Mouse (Mus musculus): ENCODE results near the gene Gmcl1.

Gene Gmcl1

DNA sequence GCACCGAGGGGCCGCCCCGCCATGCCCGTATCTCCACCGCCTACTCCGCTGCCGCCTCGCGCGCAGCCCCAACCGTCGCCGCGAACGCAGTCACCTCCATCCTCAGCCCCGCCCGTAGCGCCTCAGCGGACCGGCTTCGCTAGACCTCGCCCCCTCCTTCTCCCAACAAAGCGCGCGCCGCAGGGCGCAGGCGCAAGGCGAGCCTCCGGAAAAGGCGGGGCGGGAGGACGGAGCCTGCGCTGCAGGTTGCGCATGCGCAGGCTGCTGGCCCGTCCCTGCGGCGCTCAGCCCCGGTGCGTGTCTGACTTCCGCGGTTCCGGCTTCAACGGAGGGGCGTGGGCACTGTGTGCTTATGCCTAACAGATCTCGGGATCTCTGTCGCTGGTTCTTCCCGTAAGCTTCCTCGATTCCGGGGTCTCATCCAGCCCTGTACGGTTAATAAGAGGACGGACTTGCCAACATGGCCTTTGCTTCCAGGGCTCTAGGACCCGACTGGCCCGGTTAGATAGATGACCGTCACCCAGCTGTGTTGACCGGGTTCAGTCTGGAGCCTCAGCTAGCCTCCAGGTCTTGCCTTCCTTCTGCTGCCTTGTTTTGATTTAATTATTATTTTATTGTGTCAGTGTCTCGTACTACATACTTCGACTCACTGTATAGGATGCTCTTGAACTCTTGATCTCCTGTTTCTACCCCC, at the start of gene Gmcl1:
Gene Gmcl1 (minus strand): TSS at position 201 of the 694 bp plus-strand sequence.
- DNase-seq (ENCODE audit: low spot score), result peak; percentile 95

- DNase-seq (ENCODE audit: low spot score), result no peak
Measured at GRCm38 (mm10) chr6:86782342-86782741, 49.2 kb upstream of the Gmcl1 start.

- no peak for DNase-seq (ENCODE audit: low spot score)
Measured at GRCm38 (mm10) chr6:86781361-86781957, 48.3 kb upstream of the Gmcl1 start.

GRCm38 (mm10) chr6:86778910-86779594, 45.9 kb upstream of the Gmcl1 start:
- DNase-seq (ENCODE audit: low spot score), result no peak

DNA sequence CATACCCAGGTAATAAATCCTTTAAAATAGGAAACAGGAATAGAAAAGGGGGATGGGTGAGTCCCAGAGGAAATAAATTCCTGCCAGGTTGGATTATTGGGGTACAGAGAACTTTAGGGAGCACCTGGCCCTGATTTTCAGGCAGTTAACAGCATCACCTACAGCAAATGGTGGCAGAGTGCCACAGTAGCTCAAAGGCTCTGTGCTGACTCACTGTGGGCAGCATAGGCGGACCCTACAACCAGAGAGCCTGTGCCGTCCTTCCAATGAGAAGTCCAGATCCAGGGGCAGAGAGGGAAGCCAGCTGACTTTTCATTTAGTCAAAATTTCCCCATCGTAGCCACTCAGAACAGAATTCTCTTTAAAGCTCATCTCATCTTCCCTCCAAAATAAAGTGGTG, 44.0 kb upstream of the Gmcl1 start:
- no peak for DNase-seq (ENCODE audit: low spot score)

GRCm38 (mm10) chr6:86776706-86777071, 43.5 kb upstream of the Gmcl1 start:
- no peak for DNase-seq (ENCODE audit: low spot score)

DNA sequence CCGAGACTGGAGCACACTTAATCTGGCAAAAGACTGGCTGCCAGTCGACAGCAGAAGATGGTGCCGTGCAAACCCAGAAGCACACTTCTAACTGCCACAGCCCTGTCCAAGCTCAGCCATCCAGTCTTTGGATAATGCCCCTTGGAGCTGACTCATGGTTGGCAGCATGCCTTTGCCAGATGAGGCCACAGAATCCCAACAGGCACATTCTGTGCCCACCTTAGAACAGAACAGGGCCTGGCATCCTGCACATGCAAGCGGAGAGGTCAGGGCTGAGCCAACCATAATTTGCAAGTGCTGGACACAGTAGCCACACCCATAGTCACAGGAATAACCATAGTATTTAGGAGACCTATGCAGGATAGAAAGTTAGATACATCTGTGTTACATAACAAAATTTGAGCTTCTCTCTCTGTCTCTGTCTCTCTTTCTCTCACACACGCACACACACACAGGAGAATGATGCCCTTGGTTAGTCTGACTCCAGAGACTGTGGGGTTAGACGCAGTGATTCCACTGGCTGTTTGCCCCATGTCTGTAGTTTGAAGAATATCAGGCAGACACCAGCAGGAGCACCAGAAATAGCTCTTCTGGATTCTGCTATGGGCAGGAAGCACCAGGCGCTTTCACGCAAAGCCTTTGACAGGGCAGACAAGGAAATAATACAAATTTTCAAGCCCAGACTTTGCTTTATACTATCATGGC, 43.0 kb upstream of the Gmcl1 start:
- DNase-seq (ENCODE audit: low spot score), result peak; percentile 46

DNA sequence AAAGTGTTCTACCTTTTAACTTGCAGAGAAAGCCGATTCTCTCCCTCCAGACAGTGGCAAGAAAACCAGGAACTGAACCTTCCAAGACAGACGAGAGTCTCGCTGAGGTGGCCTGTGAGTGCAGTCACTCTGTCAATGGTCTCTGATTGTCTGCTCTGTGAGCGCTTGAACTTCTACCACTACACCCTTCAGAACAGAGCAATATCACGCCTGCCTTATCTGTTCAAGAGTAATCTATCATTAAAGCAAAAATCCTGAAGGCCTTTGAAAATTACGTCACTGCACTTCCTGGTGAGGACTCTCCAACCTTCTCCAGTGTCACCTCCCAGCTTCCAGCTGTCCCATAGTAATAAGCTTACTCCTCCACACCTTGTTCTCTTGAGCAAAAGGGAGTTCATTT, 41.8 kb upstream of the Gmcl1 start:
- no peak for DNase-seq (ENCODE audit: low spot score)

DNA sequence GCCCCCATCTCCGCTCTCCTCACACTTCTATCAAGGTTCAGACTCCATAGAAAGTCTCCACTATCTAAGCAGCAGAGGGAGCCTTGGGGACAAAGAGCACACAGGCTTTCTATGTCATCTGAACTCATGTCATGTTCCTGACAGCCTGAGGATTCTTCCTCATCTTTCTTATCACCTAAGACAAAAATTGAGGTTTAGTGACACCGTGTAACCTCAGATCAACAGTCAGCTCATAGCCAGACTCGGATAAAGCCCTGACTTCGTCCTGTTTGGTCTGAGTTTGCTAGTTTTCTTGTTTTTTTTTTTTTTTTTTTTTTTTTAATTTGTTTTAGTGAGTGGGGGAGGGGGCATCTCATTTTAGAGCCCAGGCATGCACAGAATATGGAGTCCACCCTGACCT, 40.6 kb upstream of the Gmcl1 start:
- no peak for DNase-seq (ENCODE audit: low spot score)

GRCm38 (mm10) chr6:86772631-86773030, 39.4 kb upstream of the Gmcl1 start:
- no peak for DNase-seq (ENCODE audit: low spot score)

DNA sequence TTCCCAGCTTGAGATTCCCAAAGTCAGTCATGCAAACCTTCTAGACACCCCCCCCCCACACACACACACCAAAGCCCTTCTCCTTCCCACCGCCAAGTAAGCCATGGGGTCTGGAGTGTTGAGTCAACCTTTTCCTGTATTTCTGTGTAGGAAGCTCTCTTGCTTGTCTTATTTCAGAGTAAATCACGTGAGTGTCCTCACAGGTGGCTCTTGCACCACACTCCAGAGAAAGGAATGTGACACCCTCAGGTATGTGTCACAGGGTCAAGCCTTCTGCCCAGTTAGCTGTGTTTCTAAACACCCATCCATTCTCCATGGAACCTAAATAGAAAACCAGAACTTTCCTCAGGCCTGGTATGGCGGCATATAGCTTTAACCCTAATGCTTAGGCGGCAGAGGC, 35.8 kb upstream of the Gmcl1 start:
- no peak for DNase-seq (ENCODE audit: low spot score)

DNA sequence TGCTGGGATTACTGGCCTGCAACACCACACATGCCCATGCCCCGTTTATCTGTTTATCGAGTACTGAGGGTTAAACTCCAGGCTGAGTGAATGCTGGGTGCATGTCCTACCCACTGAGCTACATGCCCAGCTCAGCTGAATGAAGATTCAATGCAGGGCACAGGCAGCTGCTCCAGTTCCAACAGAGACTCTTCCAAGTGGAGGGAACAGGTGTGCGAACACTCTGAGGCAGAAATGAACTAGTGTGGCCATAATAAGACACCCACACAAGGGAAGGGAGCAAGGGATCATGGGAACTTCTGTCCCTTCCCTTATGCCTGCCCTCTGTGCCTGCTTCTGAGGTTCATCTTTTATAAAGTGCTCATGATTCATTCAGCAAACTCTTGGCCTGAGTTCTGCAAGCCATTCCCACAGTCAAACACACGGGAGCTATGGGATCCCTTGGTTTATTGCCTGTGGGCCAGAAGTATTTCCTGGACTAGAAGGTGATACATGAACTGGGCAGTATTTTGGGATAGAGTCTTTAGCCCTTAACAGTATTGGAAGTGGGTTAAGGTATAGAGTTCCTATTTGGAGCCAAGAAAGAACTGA, 35.1 kb upstream of the Gmcl1 start:
- DNase-seq (ENCODE audit: low spot score), result no peak

- no peak for DNase-seq (ENCODE audit: low spot score)
Measured at GRCm38 (mm10) chr6:86767465-86767864, 34.3 kb upstream of the Gmcl1 start.

DNA sequence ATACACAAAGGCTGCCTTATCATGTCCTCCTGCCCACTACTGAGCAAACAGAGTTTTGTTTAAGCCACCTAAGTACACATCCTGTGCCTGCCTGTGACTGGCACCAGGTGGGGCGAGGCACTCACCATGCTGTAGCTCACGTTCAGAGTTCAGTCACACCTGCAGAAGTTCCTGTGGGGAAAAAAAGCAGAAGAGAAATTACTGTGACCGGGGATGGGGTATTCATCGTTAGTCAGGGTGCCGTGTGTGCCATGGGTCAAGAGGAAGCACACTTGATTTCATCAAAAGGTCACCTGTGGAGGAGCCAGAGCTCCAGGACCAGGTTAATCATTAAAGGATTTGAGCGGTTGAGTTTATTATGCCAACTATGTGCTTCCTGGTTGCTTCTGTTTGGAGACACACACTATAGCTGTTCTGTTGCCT, 32.5 kb upstream of the Gmcl1 start:
- no peak for DNase-seq (ENCODE audit: low spot score)

- DNase-seq (ENCODE audit: low spot score), result no peak
Measured at GRCm38 (mm10) chr6:86754105-86754863, 21.1 kb upstream of the Gmcl1 start.

- DNase-seq (ENCODE audit: low spot score), result no peak
Measured at GRCm38 (mm10) chr6:86752843-86753485, 19.8 kb upstream of the Gmcl1 start.

DNA sequence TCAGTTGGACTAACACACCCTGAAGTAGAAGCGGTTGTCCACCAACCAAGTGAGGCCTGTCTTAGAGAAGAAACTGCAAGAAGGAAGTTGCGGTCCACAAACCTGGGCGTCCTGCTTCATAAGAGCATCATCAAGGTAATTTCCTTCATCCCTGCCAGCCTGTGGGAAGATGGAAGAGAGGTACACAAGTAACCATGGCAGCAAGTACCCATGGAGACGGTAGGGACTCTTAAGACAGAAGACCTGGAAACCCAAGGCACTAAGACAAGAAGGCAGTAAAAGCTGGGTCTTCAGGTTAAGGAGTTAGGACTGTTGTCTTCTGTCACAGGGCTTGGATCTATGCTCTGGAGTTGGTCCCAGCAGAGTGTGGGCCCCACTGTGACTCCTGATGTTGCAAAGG, 17.8 kb upstream of the Gmcl1 start:
- no peak for DNase-seq (ENCODE audit: low spot score)

GRCm38 (mm10) chr6:86749817-86750216, 16.6 kb upstream of the Gmcl1 start:
- DNase-seq (ENCODE audit: low spot score), result no peak

DNA sequence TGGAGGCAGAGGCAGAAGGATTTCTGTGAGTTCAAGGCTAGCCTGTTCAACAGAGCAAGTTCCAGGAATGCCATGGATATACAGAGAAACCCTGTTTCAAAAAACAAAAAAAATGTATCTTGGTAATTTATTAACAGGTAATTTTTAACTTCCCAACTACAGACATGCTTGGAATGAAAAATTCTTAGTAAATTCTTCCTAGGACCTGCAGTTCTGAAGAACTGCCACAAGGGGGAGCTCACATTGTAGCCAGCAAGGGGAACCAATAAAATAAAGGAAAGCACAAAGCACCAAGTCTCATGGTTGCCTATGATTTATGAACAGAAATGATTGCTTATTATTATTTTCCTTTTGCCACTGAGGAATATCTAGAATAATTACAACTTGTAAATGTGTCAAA, 14.0 kb upstream of the Gmcl1 start:
- peak; percentile 64 for DNase-seq (ENCODE audit: low spot score)

GRCm38 (mm10) chr6:86740652-86741051, 7.5 kb upstream of the Gmcl1 start:
- no peak for DNase-seq (ENCODE audit: low spot score)

GRCm38 (mm10) chr6:86736830-86737229, 3.6 kb upstream of the Gmcl1 start:
- DNase-seq (ENCODE audit: low spot score), result no peak
